Mouse (Mus musculus) embryonic stem cell, embryonic (primary cell): ENCODE measurements around the gene Tyro3.

ENCODE experiments used
- CTCF ChIA-PET, 4 experiments: fragments of 300-600 bp in 2 of 4; fragments of 350-600 bp in 2 of 4; sonication (Branson Sonifier 250); formaldehyde crosslinking; loops; one replicate each; lab custom pipeline; 2022; ENCODE audit warnings: inconsistent platforms in 2 of 4; lab: Charles Lee
- POLR2A ChIA-PET, 4 experiments: fragments of 300-600 bp in 2 of 4; fragments of 350-600 bp in 2 of 4; sonication (Branson Sonifier 250); formaldehyde crosslinking; loops; one replicate each; lab custom pipeline; 2022; ENCODE audit warnings: antibody characterized with exemption in 4 of 4, inconsistent platforms in 1 of 4; lab: Charles Lee

The Tyro3 gene

DNA sequence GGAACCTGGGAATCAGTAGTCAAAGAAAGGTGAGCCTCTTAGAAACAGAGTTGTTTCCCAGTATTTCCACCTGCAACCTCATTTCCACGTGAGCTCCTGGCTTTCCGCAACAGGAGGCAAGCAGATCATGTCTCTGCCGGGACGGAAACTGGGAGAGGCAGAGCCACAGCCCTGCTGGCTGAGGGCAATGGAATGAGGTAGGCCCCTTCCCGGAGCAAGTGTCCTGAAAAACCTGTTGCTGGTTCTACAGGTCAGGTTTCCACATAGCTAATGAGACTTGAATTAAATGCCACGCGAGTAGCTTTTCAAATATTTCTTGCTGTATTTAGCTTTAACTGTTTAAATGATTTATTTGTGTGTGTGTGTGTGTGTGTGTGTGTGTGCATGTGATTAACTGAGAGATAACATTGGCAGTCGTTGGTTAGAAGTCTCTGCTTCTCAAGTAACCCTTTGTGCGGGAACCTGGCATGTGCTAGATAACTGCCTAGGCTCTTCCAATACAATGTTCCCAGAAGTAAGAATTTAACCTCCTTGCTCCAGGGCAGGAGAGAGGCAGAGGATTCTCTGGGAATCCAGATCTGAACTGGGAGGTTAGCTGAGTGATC, 21.2 kb downstream of the Tyro3 start:
- ChIA-PET CTCF (interaction anchor here in 2 of 4 experiments (0.7 to 0.8 kb wide), 2 partner anchors 27 to 39 kb away, joined by 3 read pairs; no protein-coding TSS in a partner anchor), POLR2A (interaction anchor here (0.6 to 3.4 kb wide), 33 partner anchors 9 to 154 kb away, joined by 3 to 26 read pairs (median 4); partner anchors contain the start of genes Mapkbp1 (in 1 of the 4) and Tyro3 (in 1 of the 4))

GRCm38 (mm10) chr2:119821136-119821535, 23.6 kb downstream of the Tyro3 start:
- POLR2A ChIA-PET, result interaction anchor here in 3 of 4 experiments (0.6 to 1.3 kb wide), 4 partner anchors 11 to 36 kb away, joined by 3 to 4 read pairs (median 3); no protein-coding TSS in a partner anchor
- CTCF ChIA-PET, result interaction anchor here in 1 of 4 experiments (0.6 to 0.7 kb wide), 2 partner anchors 13 to 16 kb away, joined by 3 to 4 read pairs; no protein-coding TSS in a partner anchor

GRCm38 (mm10) chr2:119830579-119830978, 33.0 kb downstream of the Tyro3 start:
- POLR2A ChIA-PET, result interaction anchor here in 1 of 4 experiments (0.7 to 1.2 kb wide), 2 partner anchors 30 to 39 kb away, joined by 3 to 4 read pairs; no protein-coding TSS in a partner anchor
- CTCF ChIA-PET, result no interaction called here

DNA sequence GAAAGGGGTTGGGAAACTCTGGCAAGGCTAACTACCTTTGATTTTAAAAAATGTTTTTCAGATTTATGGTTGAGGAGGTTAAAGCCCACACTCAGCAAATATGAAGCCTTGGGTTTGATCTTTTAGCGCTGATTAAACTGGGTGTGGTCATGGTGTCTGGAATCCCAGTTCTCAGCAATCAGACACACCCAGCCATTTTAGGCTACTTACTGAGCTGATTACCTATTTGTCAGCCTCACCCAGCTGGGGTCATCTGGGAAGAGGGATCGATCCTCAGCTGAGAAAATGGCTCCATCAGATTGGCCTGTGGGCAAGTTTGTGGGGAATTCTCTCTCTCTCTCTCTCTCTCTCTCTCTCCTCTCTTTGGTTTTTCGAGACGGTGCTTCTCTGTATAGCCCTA, 36.7 kb downstream of the Tyro3 start:
- ChIA-PET CTCF (interaction anchor here in 2 of 4 experiments (0.6 to 1.0 kb wide), 3 partner anchors 13 to 251 kb away, joined by 3 read pairs; no protein-coding TSS in a partner anchor), POLR2A (interaction anchor here in 3 of 4 experiments (0.5 to 2.4 kb wide), 14 partner anchors 15 to 62 kb away, joined by 3 to 8 read pairs (median 4); partner anchors contain the start of gene Mga (in 1 of the 3))

DNA sequence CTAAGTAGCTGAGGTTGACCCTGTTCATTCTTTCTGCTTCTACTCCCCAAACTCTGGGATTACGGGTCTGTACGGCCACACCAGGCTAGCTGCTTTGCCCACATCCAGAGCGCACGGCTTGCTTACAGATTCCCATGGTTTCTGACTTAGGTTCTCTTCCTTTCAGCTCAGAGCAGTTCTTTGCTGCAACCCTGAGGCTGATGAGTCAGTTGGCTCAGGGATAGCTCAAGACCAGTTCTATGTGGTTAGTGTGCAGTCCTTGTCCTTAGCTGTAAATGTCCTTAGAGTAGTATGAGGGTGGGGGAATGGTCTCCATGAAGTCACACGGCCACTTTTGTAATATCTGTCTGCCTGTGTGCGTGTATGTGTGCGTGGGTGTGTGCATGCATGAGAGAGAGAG, 40.1 kb downstream of the Tyro3 start:
- CTCF ChIA-PET, result no interaction called here
- POLR2A ChIA-PET, result interaction anchor here in 2 of 4 experiments (0.6 to 1.7 kb wide), 13 partner anchors 16 to 129 kb away, joined by 3 to 10 read pairs (median 3); no protein-coding TSS in a partner anchor

- POLR2A ChIA-PET, result interaction anchor here in 2 of 4 experiments (1.0 to 2.1 kb wide), 9 partner anchors 15 to 58 kb away, joined by 3 to 10 read pairs (median 5); partner anchors contain the start of genes Mga (in 1 of the 2) and Rpap1 (in 1 of the 2)
- CTCF ChIA-PET, result no interaction called here
Observed at GRCm38 (mm10) chr2:119838363-119839156, 41.0 kb downstream of the Tyro3 start.

DNA sequence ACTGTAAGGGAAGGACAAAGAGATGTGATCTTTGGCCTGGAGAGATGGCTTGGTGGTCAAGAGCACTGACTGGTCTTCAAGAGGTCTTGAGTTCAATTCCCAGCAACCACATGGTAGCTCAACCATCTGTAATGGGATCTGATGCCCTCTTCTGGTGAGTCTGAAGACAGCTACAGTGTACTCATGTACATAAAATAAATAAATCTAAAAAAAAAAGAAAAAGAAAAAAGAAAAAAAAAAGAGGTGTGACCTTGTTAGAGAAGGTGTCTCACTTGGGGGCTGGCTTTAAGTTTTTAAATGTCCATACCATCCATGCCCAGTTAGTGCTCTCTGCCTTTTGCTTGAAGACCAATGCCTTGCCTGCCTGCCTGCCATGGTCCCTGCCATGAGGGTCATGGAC, 42.5 kb downstream of the Tyro3 start:
- CTCF ChIA-PET, result interaction anchor here in 3 of 4 experiments (0.7 to 1.8 kb wide), 5 partner anchors 41 to 202 kb away, joined by 3 to 8 read pairs (median 4); partner anchors contain the start of gene Tyro3 (in 1 of the 3)
- POLR2A ChIA-PET, result interaction anchor here in 3 of 4 experiments (0.6 to 2.1 kb wide), 9 partner anchors 12 to 53 kb away, joined by 3 to 10 read pairs (median 5); partner anchors contain the start of gene Rpap1 (in 2 of the 3)

DNA sequence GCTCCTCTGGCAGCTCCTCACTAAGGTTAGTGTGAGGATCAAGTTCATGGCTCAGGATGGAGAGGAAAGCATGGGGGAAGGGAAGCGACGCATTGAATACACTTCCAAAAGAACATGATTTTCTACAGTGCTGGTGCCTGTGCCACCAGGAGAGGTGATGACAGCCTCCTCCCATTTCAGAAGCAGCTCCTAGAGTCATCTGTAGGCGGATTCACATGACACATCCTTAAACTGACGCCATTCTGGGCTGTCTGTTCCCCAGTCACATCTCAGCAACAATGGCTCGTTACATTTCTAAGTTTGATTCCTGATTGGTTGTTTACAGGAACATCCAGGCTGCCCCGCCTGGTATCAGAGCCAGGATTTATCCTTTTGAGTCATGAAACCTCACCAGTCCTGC, 44.5 kb downstream of the Tyro3 start:
- POLR2A ChIA-PET, result interaction anchor here (0.6 to 2.0 kb wide), 15 partner anchors 12 to 130 kb away, joined by 3 to 10 read pairs (median 3); partner anchors contain the start of genes Mga (in 2 of the 4) and Mapkbp1 (in 1 of the 4)
- CTCF ChIA-PET, result interaction anchor here in 1 of 4 experiments (0.6 kb wide), 1 partner anchor 63 kb away, joined by 4 read pairs; no protein-coding TSS in a partner anchor

- POLR2A ChIA-PET, result interaction anchor here in 1 of 4 experiments (0.9 to 4.6 kb wide), 3 partner anchors 8 to 56 kb away, joined by 3 to 64 read pairs (median 5); partner anchors contain the start of gene Rpap1
- CTCF ChIA-PET, result no interaction called here
Observed at GRCm38 (mm10) chr2:119843526-119843925, 46.0 kb downstream of the Tyro3 start.

DNA sequence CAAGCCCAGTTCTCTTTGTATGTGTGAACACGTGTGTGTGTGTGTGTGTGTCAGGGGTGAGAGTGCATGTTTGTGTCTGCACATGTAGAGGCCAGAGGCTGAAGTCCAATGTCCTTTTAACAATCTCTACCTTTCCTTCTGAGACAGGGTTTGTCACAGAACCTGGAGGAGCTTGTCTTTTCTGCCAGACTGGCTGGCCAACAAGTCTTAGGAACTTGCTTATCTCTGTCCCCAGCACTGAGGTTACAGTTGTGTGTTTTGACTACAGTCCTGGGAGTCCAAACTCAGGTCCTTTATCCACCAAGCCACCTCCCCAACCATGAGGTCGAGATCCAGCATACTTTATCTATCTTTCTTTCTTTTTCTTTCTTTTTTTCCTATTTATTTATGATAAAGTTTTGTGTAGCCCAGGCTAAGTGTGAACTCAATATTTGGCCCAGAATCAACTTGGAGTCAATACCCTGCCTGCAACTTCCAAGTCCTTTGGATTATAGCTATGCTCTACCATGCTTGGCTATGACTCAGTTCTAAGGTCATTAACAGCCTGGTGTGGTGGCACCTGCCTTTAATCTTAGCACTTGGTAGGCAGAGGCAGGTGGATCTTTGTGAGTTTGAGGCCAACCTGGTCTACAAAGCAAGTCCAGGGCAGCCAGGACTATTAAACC, 48.5 kb downstream of the Tyro3 start:
- ChIA-PET POLR2A (interaction anchor here in 3 of 4 experiments (0.7 to 4.6 kb wide), 16 partner anchors 7 to 223 kb away, joined by 3 to 69 read pairs (median 8); partner anchors contain the start of gene Mga (in 2 of the 3)), CTCF (interaction anchor here in 1 of 4 experiments (0.5 to 1.0 kb wide), 2 partner anchors 37 to 56 kb away, joined by 3 read pairs; no protein-coding TSS in a partner anchor)

DNA sequence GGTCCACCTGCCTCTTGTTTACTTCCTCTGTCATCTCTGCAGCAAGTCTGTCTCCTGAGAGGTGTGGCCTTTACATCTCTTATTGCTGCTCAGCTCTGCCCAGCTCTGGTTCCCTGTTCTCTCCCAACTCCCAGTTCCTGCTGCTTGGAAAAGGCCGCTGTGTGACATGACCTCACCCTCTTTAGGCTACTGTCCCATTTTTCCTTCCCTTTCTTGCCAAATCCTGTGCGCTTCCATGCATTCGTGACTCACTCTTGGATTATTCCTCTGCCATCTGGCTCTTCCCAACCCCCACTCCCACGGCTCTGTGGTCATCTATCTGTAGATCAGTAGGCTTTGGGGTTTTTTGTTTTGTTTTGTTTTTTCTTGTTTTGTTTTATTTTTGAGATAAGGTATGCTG, 49.4 kb downstream of the Tyro3 start:
- CTCF ChIA-PET, result no interaction called here
- POLR2A ChIA-PET, result interaction anchor here in 2 of 4 experiments (0.7 to 4.6 kb wide), 10 partner anchors 8 to 53 kb away, joined by 3 to 69 read pairs (median 15); partner anchors contain the start of gene Mga (in 1 of the 2)

GRCm38 (mm10) chr2:119853811-119854210, 56.3 kb downstream of the Tyro3 start:
- CTCF ChIA-PET, result interaction anchor here in 1 of 4 experiments (0.5 kb wide), 1 partner anchor 566 kb away, joined by 3 read pairs; no protein-coding TSS in a partner anchor
- POLR2A ChIA-PET, result interaction anchor here in 3 of 4 experiments (0.7 to 7.3 kb wide), 20 partner anchors 9 to 51 kb away, joined by 3 to 101 read pairs (median 6); partner anchors contain the start of gene Mga (in 2 of the 3)

DNA sequence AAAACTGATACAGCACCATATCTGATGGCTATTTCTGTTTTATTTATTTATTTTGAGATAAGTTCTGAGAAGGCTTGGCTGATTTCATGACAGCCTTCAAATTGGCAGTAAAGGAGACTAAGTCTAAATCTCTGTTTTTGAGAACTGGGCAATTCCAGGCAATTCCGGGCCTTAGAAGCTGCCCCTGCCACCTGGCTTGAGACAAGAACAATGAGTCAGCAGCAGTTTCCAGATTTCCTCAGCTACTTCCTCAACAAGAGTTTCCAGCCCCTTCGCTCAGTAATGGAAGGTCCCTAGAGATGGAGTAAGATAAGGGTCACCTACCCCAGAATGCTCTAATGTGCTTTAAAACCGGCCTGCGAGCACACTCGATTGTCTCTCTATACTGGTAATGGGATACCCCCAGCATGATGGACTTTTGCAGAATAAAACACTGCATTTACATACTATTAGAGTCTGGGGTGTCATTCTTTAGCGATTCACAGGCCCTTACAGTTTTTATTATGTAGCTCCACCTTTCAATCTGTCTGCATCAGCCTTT, 57.8 kb downstream of the Tyro3 start:
- ChIA-PET POLR2A (interaction anchor here (0.6 to 7.3 kb wide), 72 partner anchors 8 to 533 kb away, joined by 3 to 101 read pairs (median 4); partner anchors contain the start of genes Mga (in 4 of the 4), Rpap1 (in 2 of the 4), Ehd4 (in 1 of the 4) and Gm28042 (in 1 of the 4)), CTCF (interaction anchor here in 2 of 4 experiments (0.9 to 1.4 kb wide), 4 partner anchors 21 to 66 kb away, joined by 3 to 6 read pairs (median 4); no protein-coding TSS in a partner anchor)

GRCm38 (mm10) chr2:119857341-119857740, 59.8 kb downstream of the Tyro3 start:
- CTCF ChIA-PET, result interaction anchor here in 3 of 4 experiments (0.7 to 1.2 kb wide), 5 partner anchors 16 to 40 kb away, joined by 3 to 4 read pairs (median 3); partner anchors contain the start of gene Mga (in 1 of the 3)
- POLR2A ChIA-PET, result interaction anchor here in 3 of 4 experiments (0.6 to 3.8 kb wide), 130 partner anchors 9 to 752 kb away, joined by 3 to 186 read pairs (median 4); partner anchors contain the start of genes Mga (in 3 of the 3), Ino80 (in 2 of the 3), Rpap1 (in 2 of the 3) and Chp1 (in 1 of the 3)

- CTCF ChIA-PET, result no interaction called here
- POLR2A ChIA-PET, result interaction anchor here in 3 of 4 experiments (0.5 to 2.4 kb wide), 7 partner anchors 9 to 32 kb away, joined by 3 to 19 read pairs (median 4); partner anchors contain the start of gene Mga (in 1 of the 3)
Observed at GRCm38 (mm10) chr2:119864484-119864883, 67.0 kb downstream of the Tyro3 start.
